Comparison of ENCODE assay signal across 9 mouse cellular contexts in the genomic region with DNA sequence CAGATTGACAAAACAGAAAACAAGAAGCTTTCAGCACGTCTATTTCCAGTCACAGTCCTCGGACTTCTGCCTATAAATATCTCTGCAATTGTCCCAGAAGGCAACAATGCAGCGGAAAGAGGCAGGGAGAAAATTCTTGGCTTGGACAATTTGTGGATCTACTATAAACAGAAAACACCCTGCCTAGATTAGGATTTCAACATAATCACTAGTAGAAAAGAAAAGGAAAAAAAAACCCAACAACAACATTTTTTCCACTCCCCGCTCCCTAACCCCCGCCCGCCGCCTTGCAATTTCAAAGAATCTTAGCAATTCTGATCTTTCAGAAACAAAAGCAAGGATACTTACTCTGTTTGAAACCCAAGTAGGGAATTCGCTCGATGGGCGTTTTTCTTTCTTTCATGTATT.
DNase-seq lines count a peak whose midpoint lies in the region; ATAC-seq lines count a peak whose summit lies in the region.
"Had no signal": no experiment of that assay in that cellular context is flagged by ENCODE, and none has a peak within 500 bp of the region (broad histone marks: within the 10 kb centered on the region; RNA-seq: fewer than 3 reads in every experiment).

No protein-coding gene starts in this region.

- no peak overlapping the region for H3K4me2 ChIP-seq in midbrain, embryonic 11.5 days
- H3K4me2 ChIP-seq in intestine, embryonic 16.5 days (ENCODE audit: low read depth, low read length) = no peak overlapping the region

- no peaks in the 10 kb centered on the region for H3K27me3 ChIP-seq in midbrain, embryonic 11.5 days (ENCODE audit: control insufficient read depth, insufficient read depth, low read length)
- no peaks in the 10 kb centered on the region for H3K27me3 ChIP-seq in midbrain, embryonic 10.5 days (ENCODE audit: low read depth, poor library complexity, severe bottlenecking)
- H3K27me3 ChIP-seq in intestine, embryonic 16.5 days (replicated peaks; ENCODE audit: control insufficient read depth, insufficient read depth, low read length) = no peaks in the 10 kb centered on the region
- H3K27me3 ChIP-seq: Patski had no signal

- no peaks in the 10 kb centered on the region for H3K36me3 ChIP-seq in midbrain, embryonic 11.5 days (ENCODE audit: control insufficient read depth, insufficient read depth, low read length)
- peaks cover 8% of the 10 kb centered on the region for H3K36me3 ChIP-seq in midbrain, embryonic 10.5 days
- peaks cover 4% of the 10 kb centered on the region; the same call in 1 of the 2 replicates for H3K36me3 ChIP-seq in intestine, embryonic 16.5 days (ENCODE audit: control insufficient read depth, insufficient read depth, low read length)

- H3K27ac ChIP-seq in midbrain, embryonic 11.5 days (ENCODE audit: low read depth, low read length) = no peak overlapping the region
- H3K27ac ChIP-seq in midbrain, embryonic 10.5 days (replicated peaks) = no peak overlapping the region
- peak overlapping the region; percentile 30; the same call in 1 of the 2 replicates for H3K27ac ChIP-seq in intestine, embryonic 16.5 days (ENCODE audit: low read length)

- no peaks in the 10 kb centered on the region for H3K9me3 ChIP-seq in midbrain, embryonic 11.5 days (ENCODE audit: control insufficient read depth, low read length)
- no peaks in the 10 kb centered on the region for H3K9me3 ChIP-seq in midbrain, embryonic 10.5 days (replicated peaks)
- no peaks in the 10 kb centered on the region for H3K9me3 ChIP-seq in intestine, embryonic 16.5 days (ENCODE audit: control insufficient read depth, low read length)

- no peak overlapping the region for H3K9ac ChIP-seq in midbrain, embryonic 11.5 days (ENCODE audit: low read length)
- H3K9ac ChIP-seq in intestine, embryonic 16.5 days (ENCODE audit: low read depth, low read length) = no peak overlapping the region

- H3K4me1 ChIP-seq in midbrain, embryonic 11.5 days (ENCODE audit: control insufficient read depth, insufficient read depth, low read length) = peaks cover 5% of the 10 kb centered on the region; the same call in 1 of the 2 replicates
- H3K4me1 ChIP-seq in midbrain, embryonic 10.5 days = peaks cover 24% of the 10 kb centered on the region; the same call in 1 of the 2 replicates
- H3K4me1 ChIP-seq in intestine, embryonic 16.5 days (ENCODE audit: control insufficient read depth, insufficient read depth, low read length) = peaks cover 18% of the 10 kb centered on the region

- peak; percentile 67 for DNase-seq in midbrain, embryonic 11.5 days (ENCODE audit: low spot score, missing footprints)
- no peak for DNase-seq in midbrain, embryonic 10.5 days (ENCODE audit: low spot score)
- DNase-seq in heart, adult 8-10 months (ENCODE audit: low spot score) = peak; percentile 93
- peak; percentile 33 to 63 for DNase-seq in lung, postnatal 4 days
- no peak for DNase-seq in right cerebral cortex, postnatal 36 days (ENCODE audit: low spot score in 2 of 2)
- no peak for DNase-seq in adrenal gland, postnatal 25 days
- no peak for DNase-seq in frontal cortex, postnatal 36 days (ENCODE audit: low spot score in 2 of 2)

- no peak for ATAC-seq in midbrain, embryonic 11.5 days (ENCODE audit: low FRiP score)
- no peak for ATAC-seq in intestine, embryonic 16.5 days
- ATAC-seq: Patski had no signal

- WGBS in midbrain, embryonic 11.5 days = 66% methylated on average over 10 of the region's 10 CpGs
- WGBS in midbrain, embryonic 10.5 days = 70% methylated on average over 10 of the region's 10 CpGs
- WGBS in intestine, embryonic 16.5 days = 68% methylated on average over 10 of the region's 10 CpGs

- H3K4me3 ChIP-seq in midbrain, embryonic 11.5 days (ENCODE audit: low read depth, low read length) = no peak overlapping the region
- no peak overlapping the region for H3K4me3 ChIP-seq in midbrain, embryonic 10.5 days
- no peak overlapping the region for H3K4me3 ChIP-seq in intestine, embryonic 16.5 days (ENCODE audit: low read length)

Comparison
In these comparisons a context has a peak if more than half of its experiments do, and no peak if none do; other contexts are left out.
1. DNase-seq: peak in midbrain, embryonic 11.5 days (single experiment), heart, adult 8-10 months (single experiment) and lung, postnatal 4 days (2 of 2); none in midbrain, embryonic 10.5 days (single experiment), right cerebral cortex, postnatal 36 days (0 of 2), adrenal gland, postnatal 25 days (single experiment) and frontal cortex, postnatal 36 days (0 of 2).